11 mouse cellular contexts compared by ENCODE assay signal in genomic region chr4:139200946-139201345, GRCm38 (mm10).
"Had no signal": no experiment of that assay in that cellular context is flagged by ENCODE, and none has a peak within 500 bp of the region (broad histone marks: within the 10 kb centered on the region; RNA-seq: fewer than 3 reads in every experiment).

No protein-coding gene starts in this region.

- H3K4me2 ChIP-seq: kidney, embryonic 15.5 days; liver, embryonic 15.5 days; lung, embryonic 14.5 days; midbrain, embryonic 13.5 days had no signal

- DNase-seq: kidney, adult 2 months; kidney, postnatal 14 days; lung, embryonic 14.5 days; lung, postnatal 10 days; right cerebral cortex, postnatal 14 days; thymus, postnatal 36 days had no signal

- H3K27ac ChIP-seq: kidney, embryonic 15.5 days; limb, embryonic 10.5 days; liver, embryonic 15.5 days; midbrain, embryonic 13.5 days had no signal

- ATAC-seq: inflammation-experienced regulatory T-cells, adult 6 months; midbrain, embryonic 13.5 days had no signal

- H3K9ac ChIP-seq: kidney, embryonic 15.5 days; liver, embryonic 15.5 days; lung, embryonic 14.5 days; midbrain, embryonic 13.5 days had no signal

- H3K36me3 ChIP-seq: liver, embryonic 15.5 days had no signal

- H3K4me3 ChIP-seq: kidney, embryonic 15.5 days; limb, embryonic 10.5 days; liver, embryonic 15.5 days; midbrain, embryonic 13.5 days had no signal

- H3K27me3 ChIP-seq: kidney, embryonic 15.5 days; liver, embryonic 15.5 days; midbrain, embryonic 13.5 days had no signal

- H3K9me3 ChIP-seq: kidney, embryonic 15.5 days; limb, embryonic 10.5 days; liver, embryonic 15.5 days; midbrain, embryonic 13.5 days had no signal
